Mouse (Mus musculus) erythroblast, embryonic 14.5 days (primary cell): Measurements from ENCODE around the gene Ipcef1. TPM values are rescaled to one million over a fixed set of nuclear protein-coding genes. Genes with fewer than 3 reads are reported as not detected.
A peak's percentile ranks its signal among the peaks of the same experiment; 100 is the strongest.
"Not testable (repeated sequence)": the region's sequence is repeated elsewhere in the genome, so short reads cannot be mapped to it uniquely, and the experiment has no call there.

Source experiments
- H3K27me3 ChIP-seq: 2 replicates; pipeline ENCODE4 v1.6.1; 2012; ENCODE audit warnings: inconsistent platforms; ENCODE audit not compliant: control insufficient read depth
- H3K36me3 ChIP-seq: 2 replicates; pipeline ENCODE4 v1.6.1; 2012; ENCODE audit warnings: mild to moderate bottlenecking, inconsistent platforms; ENCODE audit not compliant: control insufficient read depth
- H3K4me1 ChIP-seq: 2 replicates; pipeline ENCODE4 v1.6.1; 2012; ENCODE audit warnings: inconsistent platforms; ENCODE audit not compliant: control insufficient read depth
- H3K4me3 ChIP-seq: replicated peaks from 2 replicates; pipeline ENCODE3; 2012; ENCODE audit warnings: moderate library complexity, mild to moderate bottlenecking, inconsistent platforms
- H3K9me3 ChIP-seq: 2 replicates; pipeline ENCODE4 v1.6.1; 2012; ENCODE audit warnings: low read length, inconsistent platforms, mixed read lengths; ENCODE audit not compliant: control insufficient read depth
- GATA1 ChIP-seq: IDR thresholded peaks from 2 replicates; pipeline ENCODE4 v1.6.1; 2012; ENCODE audit warnings: low read length, inconsistent platforms, mixed read lengths
- TAL1 ChIP-seq: IDR thresholded peaks from 3 replicates; pipeline ENCODE4 v1.6.1; 2012; ENCODE audit warnings: low read length, inconsistent platforms, mixed read lengths
- polyA plus RNA-seq: library from polyadenylated mRNA; stranded (reverse); fragments of >175 nt; gene quantifications from 2 replicates; pipeline ENCODE4 v1.2.3, GENCODE M21; 2012

The Ipcef1 gene
- polyA plus RNA-seq, 1 experiment: 0.01 TPM

DNA sequence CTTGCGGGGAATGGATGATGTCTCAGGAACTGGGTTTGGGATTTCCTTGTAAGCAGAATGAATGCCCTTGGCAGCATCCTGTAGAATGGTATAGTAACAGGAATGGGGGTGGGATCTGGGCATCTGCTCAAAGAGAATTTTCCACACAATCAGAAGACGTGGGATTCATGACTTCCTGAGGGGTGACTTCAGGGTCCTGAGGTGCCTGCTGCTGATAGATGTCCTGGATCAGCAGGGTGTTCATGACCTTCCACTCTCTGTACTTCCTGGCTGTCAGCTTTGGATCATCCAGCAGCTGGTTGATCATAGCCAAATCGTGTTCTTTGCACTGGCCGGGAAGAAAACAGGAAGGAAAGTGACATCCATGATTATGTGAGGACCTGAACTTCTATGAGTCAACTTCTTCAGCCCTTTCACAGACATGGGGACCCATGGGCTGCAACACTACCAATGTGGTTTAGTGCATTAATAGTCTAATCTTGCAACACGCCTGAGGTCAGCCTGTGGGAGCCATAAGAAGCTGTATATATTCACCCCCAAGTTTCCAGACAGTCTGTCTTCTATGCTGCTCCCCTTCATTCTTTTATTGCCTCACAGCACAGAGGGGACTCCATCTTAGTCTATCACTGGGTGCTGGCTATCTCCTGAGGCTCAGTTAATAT, 161.8 kb downstream of the Ipcef1 start:
- Histone ChIP-seq H3K9me3 (peaks cover 4% of the 10 kb centered on the region; the same call in 1 of the 2 replicates), H3K4me1 (no peaks in the 10 kb centered on the region), H3K36me3 (no peaks in the 10 kb centered on the region), H3K4me3 (no peak overlapping the region), H3K27me3 (no peaks in the 10 kb centered on the region)
- TF ChIP-seq GATA1 (no peak), TAL1 (no peak)

DNA sequence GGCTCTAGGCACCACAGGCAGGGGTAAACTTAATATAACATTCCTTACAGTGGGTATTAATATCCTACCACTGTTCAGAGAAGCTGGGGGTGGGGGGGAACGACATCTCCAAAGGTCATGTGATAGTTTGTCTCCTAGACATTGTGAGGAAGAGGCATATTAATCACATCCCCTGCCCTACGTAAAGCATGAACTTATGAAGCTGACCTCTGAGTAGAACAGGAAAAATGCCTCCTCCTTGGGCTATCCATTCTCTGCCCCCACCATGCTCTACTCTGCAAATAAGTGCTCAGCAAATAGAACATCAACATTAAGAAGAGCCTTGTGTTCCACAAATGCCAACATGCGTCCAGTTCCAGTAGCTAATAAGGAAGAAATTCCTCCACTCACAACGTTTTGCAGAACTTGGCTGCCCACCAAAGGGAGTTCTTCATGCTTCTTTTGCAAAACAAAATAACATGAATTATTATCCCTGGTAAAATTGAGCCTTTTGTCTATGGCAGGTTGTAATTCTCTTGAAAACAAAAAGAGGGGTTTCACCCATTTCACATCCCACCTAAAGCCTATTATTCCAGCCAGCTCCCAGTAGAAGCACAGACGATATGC, 162.5 kb downstream of the Ipcef1 start:
- Histone ChIP-seq H3K9me3 (peaks cover 4% of the 10 kb centered on the region; the same call in 1 of the 2 replicates), H3K4me1 (no peaks in the 10 kb centered on the region), H3K36me3 (no peaks in the 10 kb centered on the region), H3K4me3 (no peak overlapping the region), H3K27me3 (no peaks in the 10 kb centered on the region)
- TF ChIP-seq TAL1: no peak
- no peak for TF ChIP-seq GATA1

- H3K4me3 ChIP-seq: no peak overlapping the region
- no peaks in the 10 kb centered on the region for H3K9me3 ChIP-seq
- H3K36me3 ChIP-seq: no peaks in the 10 kb centered on the region
- no peaks in the 10 kb centered on the region for H3K4me1 ChIP-seq
- TF ChIP-seq TAL1 (no peak), GATA1 (no peak)
- H3K27me3 ChIP-seq: no peaks in the 10 kb centered on the region
Measured at GRCm38 (mm10) chr10:6885460-6885859, 166.8 kb downstream of the Ipcef1 start.

DNA sequence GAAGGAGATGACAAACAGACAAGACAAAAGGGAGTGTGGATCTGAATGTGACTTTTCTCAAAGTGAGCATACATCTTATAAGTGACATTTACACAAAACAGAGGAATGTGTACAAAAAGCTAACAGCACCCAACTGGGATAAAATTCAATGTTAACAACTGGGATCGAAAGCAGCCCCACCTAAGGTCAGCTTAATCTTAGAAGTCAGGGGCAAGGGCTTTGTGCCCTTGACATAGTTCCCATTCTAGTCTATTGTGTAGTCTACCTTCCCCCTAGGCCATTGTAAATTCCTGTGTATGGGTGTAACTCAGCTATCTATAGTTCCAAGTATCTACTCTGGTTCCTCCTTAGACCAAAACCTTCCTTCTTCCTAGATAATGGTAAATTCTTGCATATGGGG, 170.2 kb downstream of the Ipcef1 start:
- H3K4me3 ChIP-seq, H3K9me3 ChIP-seq, H3K27me3 ChIP-seq, H3K36me3 ChIP-seq, H3K4me1 ChIP-seq: not testable (repeated sequence)

DNA sequence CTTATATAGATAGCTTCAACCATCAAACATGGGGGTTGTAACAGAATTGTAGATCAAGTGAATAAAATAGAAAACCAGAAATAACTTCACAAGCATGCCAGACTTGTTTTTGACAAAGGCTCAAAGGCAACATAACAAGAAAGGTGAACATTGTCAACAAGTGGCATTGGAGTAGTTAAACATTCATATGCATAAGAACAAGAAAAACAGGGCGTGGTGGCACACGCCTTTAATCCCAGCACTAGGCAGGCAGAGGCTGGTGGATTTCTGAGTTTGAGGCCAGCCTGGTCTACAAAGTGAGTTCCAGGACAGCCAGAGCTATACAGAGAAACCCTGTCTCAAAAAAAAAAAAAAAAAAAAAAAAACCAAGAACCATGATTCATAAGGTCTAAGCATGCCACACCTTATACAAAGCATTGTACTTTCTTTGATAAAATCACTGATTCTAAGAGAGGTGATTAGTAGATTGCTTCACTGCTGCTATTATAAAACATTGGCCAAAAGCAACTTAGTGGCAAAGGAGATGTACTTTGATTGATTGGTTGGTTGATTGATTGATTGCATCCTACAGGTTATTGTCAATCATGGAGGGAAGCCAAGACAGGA, 173.9 kb downstream of the Ipcef1 start:
- H3K36me3 ChIP-seq: no peaks in the 10 kb centered on the region
- H3K27me3 ChIP-seq: no peaks in the 10 kb centered on the region
- no peaks in the 10 kb centered on the region for H3K4me1 ChIP-seq
- TF ChIP-seq GATA1: no peak
- peak; percentile 20; the same call in 1 of the 3 replicates for TF ChIP-seq TAL1
- no peaks in the 10 kb centered on the region for H3K9me3 ChIP-seq
- H3K4me3 ChIP-seq: no peak overlapping the region

DNA sequence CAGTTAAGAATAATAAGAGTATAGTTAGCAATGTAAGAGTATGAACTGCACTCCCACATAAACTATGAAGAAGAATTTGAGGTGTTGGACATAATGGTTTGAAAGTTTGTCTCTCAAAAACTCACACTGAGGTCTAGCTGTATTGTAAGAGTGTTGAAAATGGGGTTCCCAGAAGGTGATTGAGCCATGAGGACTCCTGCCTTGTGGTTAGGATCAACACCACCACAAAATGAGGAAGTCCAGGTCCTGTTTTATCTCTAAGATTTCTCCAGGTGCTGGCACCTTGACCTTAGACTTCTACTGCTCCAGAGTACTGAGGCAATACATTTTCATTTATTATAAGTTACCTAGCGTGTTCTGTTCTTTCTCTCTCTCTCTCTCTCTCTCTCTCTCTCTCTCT, 178.4 kb downstream of the Ipcef1 start:
- H3K4me1 ChIP-seq: no peaks in the 10 kb centered on the region
- H3K27me3 ChIP-seq: no peaks in the 10 kb centered on the region
- no peak for TF ChIP-seq TAL1
- no peak for TF ChIP-seq GATA1
- H3K9me3 ChIP-seq: no peaks in the 10 kb centered on the region; the same call in 1 of the 2 replicates
- H3K36me3 ChIP-seq: no peaks in the 10 kb centered on the region
- no peak overlapping the region for H3K4me3 ChIP-seq

GRCm38 (mm10) chr10:6871418-6872072, 180.7 kb downstream of the Ipcef1 start:
- no peak overlapping the region for H3K4me3 ChIP-seq
- H3K4me1 ChIP-seq: no peaks in the 10 kb centered on the region
- H3K9me3 ChIP-seq: peaks cover 4% of the 10 kb centered on the region
- H3K27me3 ChIP-seq: no peaks in the 10 kb centered on the region
- no peak for TF ChIP-seq TAL1
- no peak for TF ChIP-seq GATA1
- no peaks in the 10 kb centered on the region for H3K36me3 ChIP-seq

DNA sequence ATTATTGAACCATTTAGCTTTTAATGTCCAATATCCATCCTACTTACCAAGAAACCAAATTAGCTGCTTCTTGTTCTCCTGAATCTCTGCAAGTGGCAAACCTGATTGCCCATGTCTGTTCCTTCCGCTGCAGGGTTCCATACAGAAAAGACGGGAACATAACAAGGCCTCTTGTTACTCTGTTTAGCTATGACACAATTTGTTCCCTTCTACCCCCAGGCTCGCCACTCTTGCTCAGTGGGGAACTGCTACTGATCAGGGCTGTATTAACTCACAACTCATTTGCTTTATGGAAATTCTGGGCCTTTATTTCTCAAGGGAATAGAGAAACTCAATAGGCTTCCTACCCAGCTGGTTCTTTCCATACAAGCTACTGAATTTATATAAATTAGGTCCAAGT, 196.5 kb downstream of the Ipcef1 start:
- H3K4me3 ChIP-seq: no peak overlapping the region
- no peaks in the 10 kb centered on the region for H3K4me1 ChIP-seq
- TF ChIP-seq GATA1 (no peak), TAL1 (no peak)
- no peaks in the 10 kb centered on the region; the same call in 1 of the 2 replicates for H3K9me3 ChIP-seq
- H3K36me3 ChIP-seq: no peaks in the 10 kb centered on the region
- H3K27me3 ChIP-seq: no peaks in the 10 kb centered on the region

DNA sequence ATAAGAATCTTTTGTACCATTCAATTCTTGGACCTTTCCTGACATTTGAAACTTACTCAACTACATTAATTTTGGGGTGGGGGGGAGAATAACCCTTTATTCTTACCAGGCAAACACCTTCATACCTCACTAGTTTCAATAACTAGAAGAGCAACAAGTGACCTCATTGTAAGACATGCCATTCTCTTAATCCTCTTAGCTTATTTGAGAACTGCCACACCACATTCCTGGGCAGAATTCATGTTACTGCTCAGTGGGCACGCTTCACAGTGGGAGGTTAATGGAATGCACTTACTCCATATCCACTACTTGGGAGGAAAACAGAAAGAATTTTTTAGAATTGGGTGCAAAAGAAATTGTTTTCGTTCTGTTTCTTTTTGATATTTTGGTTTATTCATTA, 203.4 kb downstream of the Ipcef1 start:
- Histone ChIP-seq H3K36me3 (no peaks in the 10 kb centered on the region), H3K4me3 (no peak overlapping the region), H3K27me3 (no peaks in the 10 kb centered on the region), H3K9me3 (no peaks in the 10 kb centered on the region; the same call in 1 of the 2 replicates), H3K4me1 (no peaks in the 10 kb centered on the region)
- TF ChIP-seq TAL1 (no peak), GATA1 (no peak)
